ENCODE assay signal across 9 mouse cellular contexts in genomic region chr4:154904185-154905071, GRCm38 (mm10). TPM values are rescaled to one million over a fixed set of nuclear protein-coding genes. Genes with fewer than 3 reads are reported as not detected.
A peak's percentile ranks its signal among the peaks of the same experiment; 100 is the strongest.
DNase-seq lines count a peak whose midpoint lies in the region; ATAC-seq and TF ChIP-seq lines count a peak whose summit lies in the region.
"Had no signal": no experiment of that assay in that cellular context is flagged by ENCODE, and none has a peak within 500 bp of the region (broad histone marks: within the 10 kb centered on the region; RNA-seq: fewer than 3 reads in every experiment).

No protein-coding gene starts in this region.

- H3K36me3 ChIP-seq in intestine, embryonic 16.5 days (ENCODE audit: control insufficient read depth, insufficient read depth, low read length), result no peaks in the 10 kb centered on the region
- no peaks in the 10 kb centered on the region for H3K36me3 ChIP-seq in small intestine, adult 2 months (ENCODE audit: control insufficient read depth, insufficient read depth, low read length)

- TF ChIP-seq POLR2A in small intestine, adult 2 months (IDR thresholded peaks at IDR 0.05; ENCODE audit: low read depth, low read length), result no peak

- H3K4me1 ChIP-seq in intestine, embryonic 16.5 days (ENCODE audit: control insufficient read depth, insufficient read depth, low read length), result peaks cover 6% of the 10 kb centered on the region
- H3K4me1 ChIP-seq in small intestine, adult 2 months (ENCODE audit: control insufficient read depth, insufficient read depth, insufficient read length, low read length), result peaks cover 3% of the 10 kb centered on the region

- peak overlapping the region; percentile 68 for H3K9ac ChIP-seq in intestine, embryonic 16.5 days (ENCODE audit: low read depth, low read length)

- peak; percentile 85 for ATAC-seq in granulocyte monocyte progenitor cell, adult 5-6 weeks (replicated peaks; ENCODE audit: poor library complexity, severe bottlenecking)
- ATAC-seq in intestine, embryonic 16.5 days, result peak; percentile 96
- ATAC-seq in megakaryocyte-erythroid progenitor cell, adult 5-6 weeks (replicated peaks; ENCODE audit: low FRiP score, low TSS enrichment, poor library complexity, severe bottlenecking), result peak; percentile 92

- H3K27ac ChIP-seq in intestine, embryonic 16.5 days (ENCODE audit: low read length), result no peak overlapping the region
- no peak overlapping the region for H3K27ac ChIP-seq in small intestine, adult 2 months (ENCODE audit: insufficient read depth, low read depth, low read length)

- TF ChIP-seq CTCF in small intestine, adult 2 months (IDR thresholded peaks at IDR 0.05; ENCODE audit: extremely low read depth, insufficient read length, insufficient replicate concordance, low read depth, low read length), result no peak

- peak; percentile 72 for DNase-seq in ovary, adult 18-20 months (ENCODE audit: low spot score)
- DNase-seq in ovary, postnatal 10 days (ENCODE audit: low spot score), result no peak
- DNase-seq in embryo, embryonic 11.5 days (ENCODE audit: low read depth, low spot score), result peak; percentile 79
- peak; percentile 87 to 95 for DNase-seq in left cerebral cortex, postnatal 25 days (ENCODE audit: low spot score in 2 of 2)

- H3K9me3 ChIP-seq in intestine, embryonic 16.5 days (ENCODE audit: control insufficient read depth, low read length), result no peaks in the 10 kb centered on the region

- intact Hi-C loops in left cerebral cortex, postnatal 25 days (cut with DNase I), result loop anchor here (5.0 kb wide), 1 partner anchor 38 kb away; no protein-coding TSS in a partner anchor

- peak overlapping the region; percentile 87 for H3K4me2 ChIP-seq in intestine, embryonic 16.5 days (ENCODE audit: low read depth, low read length)

- H3K4me3 ChIP-seq in intestine, embryonic 16.5 days (ENCODE audit: low read length), result peak overlapping the region; percentile 56
- peak overlapping the region; percentile 59 for H3K4me3 ChIP-seq in small intestine, adult 2 months (ENCODE audit: low read depth, low read length)

- 2% methylated on average over 16 of the region's 16 CpGs for WGBS in intestine, embryonic 16.5 days
- WGBS in small intestine, adult 2 months, result 1% methylated on average over 16 of the region's 16 CpGs

- H3K27me3 ChIP-seq in intestine, embryonic 16.5 days (replicated peaks; ENCODE audit: control insufficient read depth, insufficient read depth, low read length), result no peaks in the 10 kb centered on the region
- H3K27me3 ChIP-seq in small intestine, adult 2 months (ENCODE audit: control insufficient read depth, insufficient read depth, low read length), result no peaks in the 10 kb centered on the region

RNA-seq across cellular contexts. Expression of gene Fam213b, which starts 5.5 kb away (rescaled TPM):
- total RNA-seq in granulocyte monocyte progenitor cell, adult 5-6 weeks (2014; fragmentation: Nextera tagmentation), result 6.9 and 8.5 TPM in 2 replicates
- total RNA-seq in granulocyte monocyte progenitor cell, adult 5-6 weeks (2017), result 2.9 and 6.7 TPM in 2 replicates
- 39.7 and 42.8 TPM in 2 replicates for polyA plus RNA-seq in intestine, embryonic 16.5 days (2015; fragmentation: Nextera tagmentation; extraction: Ambion mirVana)
- 10 to 100 TPM; 47.5 to 51.4 TPM for total RNA-seq in left cerebral cortex, postnatal 25 days (2021)
- total RNA-seq in megakaryocyte-erythroid progenitor cell, adult 5-6 weeks (2014; fragmentation: Nextera tagmentation), result 1.6 TPM in 1 of 2 replicates, not detected in the other
- total RNA-seq in megakaryocyte-erythroid progenitor cell, adult 5-6 weeks (2017), result 0.94 and 1.1 TPM in 2 replicates
- 78.7 and 197 TPM in 2 replicates for polyA plus RNA-seq in small intestine, adult 2 months (2012; rRNA removed)

RNA-seq across cellular contexts. Expression of gene Tnfrsf14, which starts 23.9 kb away (rescaled TPM):
- 85.4 and 110 TPM in 2 replicates for total RNA-seq in granulocyte monocyte progenitor cell, adult 5-6 weeks (2014; fragmentation: Nextera tagmentation)
- total RNA-seq in granulocyte monocyte progenitor cell, adult 5-6 weeks (2017), result 33.2 and 38.4 TPM in 2 replicates
- polyA plus RNA-seq in intestine, embryonic 16.5 days (2015; fragmentation: Nextera tagmentation; extraction: Ambion mirVana), result 2.3 and 3.5 TPM in 2 replicates
- total RNA-seq in left cerebral cortex, postnatal 25 days (2021), result 1 to 10 TPM; 1.3 to 1.7 TPM
- 133 and 270 TPM in 2 replicates for total RNA-seq in megakaryocyte-erythroid progenitor cell, adult 5-6 weeks (2014; fragmentation: Nextera tagmentation)
- 78.8 and 149 TPM in 2 replicates for total RNA-seq in megakaryocyte-erythroid progenitor cell, adult 5-6 weeks (2017)
- 66.3 and 177 TPM in 2 replicates for polyA plus RNA-seq in small intestine, adult 2 months (2012; rRNA removed)

RNA-seq across cellular contexts. Expression of gene Mmel1, which starts 35.0 kb away (rescaled TPM):
- not detected in 2 replicates for total RNA-seq in granulocyte monocyte progenitor cell, adult 5-6 weeks (2014; fragmentation: Nextera tagmentation)
- not detected in 2 replicates for total RNA-seq in granulocyte monocyte progenitor cell, adult 5-6 weeks (2017)
- polyA plus RNA-seq in intestine, embryonic 16.5 days (2015; fragmentation: Nextera tagmentation; extraction: Ambion mirVana), result 0.10 and 0.39 TPM in 2 replicates
- total RNA-seq in left cerebral cortex, postnatal 25 days (2021), result under 1 TPM; 0.48 to 0.85 TPM
- total RNA-seq in megakaryocyte-erythroid progenitor cell, adult 5-6 weeks (2014; fragmentation: Nextera tagmentation), result 5.5 TPM in 1 of 2 replicates, not detected in the other
- total RNA-seq in megakaryocyte-erythroid progenitor cell, adult 5-6 weeks (2017), result 0.46 and 0.94 TPM in 2 replicates
- 0.06 and 0.10 TPM in 2 replicates for polyA plus RNA-seq in small intestine, adult 2 months (2012; rRNA removed)

RNA-seq across cellular contexts. Expression of gene Hes5, which starts 56.3 kb away (rescaled TPM):
- total RNA-seq in granulocyte monocyte progenitor cell, adult 5-6 weeks (2014; fragmentation: Nextera tagmentation), result 0.85 TPM in 1 of 2 replicates, not detected in the other
- total RNA-seq in granulocyte monocyte progenitor cell, adult 5-6 weeks (2017), result 0.52 TPM in 1 of 2 replicates, not detected in the other
- polyA plus RNA-seq in intestine, embryonic 16.5 days (2015; fragmentation: Nextera tagmentation; extraction: Ambion mirVana), result 1.3 and 1.4 TPM in 2 replicates
- total RNA-seq in left cerebral cortex, postnatal 25 days (2021), result 10 to 100 TPM; 35.8 to 41.3 TPM
- not detected in 2 replicates for total RNA-seq in megakaryocyte-erythroid progenitor cell, adult 5-6 weeks (2014; fragmentation: Nextera tagmentation)
- total RNA-seq in megakaryocyte-erythroid progenitor cell, adult 5-6 weeks (2017), result not detected in 2 replicates
- polyA plus RNA-seq in small intestine, adult 2 months (2012; rRNA removed), result 0.17 and 0.47 TPM in 2 replicates
- polyA plus RNA-seq: C2C12 had no signal

RNA-seq across cellular contexts. Expression of gene Pank4, which starts 59.5 kb away (rescaled TPM):
- total RNA-seq in granulocyte monocyte progenitor cell, adult 5-6 weeks (2014; fragmentation: Nextera tagmentation), result 36.3 and 45.1 TPM in 2 replicates
- 17.3 and 20.8 TPM in 2 replicates for total RNA-seq in granulocyte monocyte progenitor cell, adult 5-6 weeks (2017)
- polyA plus RNA-seq in intestine, embryonic 16.5 days (2015; fragmentation: Nextera tagmentation; extraction: Ambion mirVana), result 32.4 and 34.2 TPM in 2 replicates
- 10 to 100 TPM; 37.6 to 39.8 TPM for total RNA-seq in left cerebral cortex, postnatal 25 days (2021)
- total RNA-seq in megakaryocyte-erythroid progenitor cell, adult 5-6 weeks (2014; fragmentation: Nextera tagmentation), result 71.5 and 97.3 TPM in 2 replicates
- 34.6 and 35.9 TPM in 2 replicates for total RNA-seq in megakaryocyte-erythroid progenitor cell, adult 5-6 weeks (2017)
- 28.1 and 36.1 TPM in 2 replicates for polyA plus RNA-seq in small intestine, adult 2 months (2012; rRNA removed)

Comparison
In these comparisons a context has a peak if more than half of its experiments do, and no peak if none do; other contexts are left out.
1. RNA of gene Fam213b, which starts 5.5 kb away (total RNA-seq): 47.5 to 51.4 TPM in left cerebral cortex, postnatal 25 days; 2.9 to 8.5 TPM in granulocyte monocyte progenitor cell, adult 5-6 weeks and 0.94 to 1.6 TPM in megakaryocyte-erythroid progenitor cell, adult 5-6 weeks; every median in the first group is over 4 times any median in the second.
2. RNA of gene Tnfrsf14, which starts 23.9 kb away (total RNA-seq): 78.8 to 270 TPM in megakaryocyte-erythroid progenitor cell, adult 5-6 weeks and 33.2 to 110 TPM in granulocyte monocyte progenitor cell, adult 5-6 weeks; 1.3 to 1.7 TPM in left cerebral cortex, postnatal 25 days; every median in the first group is over 10 times any median in the second.
3. Peak in every context shown above with its lines, with median percentiles within 50 percentile points of each other: ATAC-seq.